Mouse (Mus musculus) c-Kit-negative CD71-positive TER-119-positive erythroid progenitor cells, embryonic 14.5 days (primary cell): ENCODE results near the gene Btn1a1.
A peak's percentile ranks its signal among the peaks of the same experiment; 100 is the strongest.

Experiments used
- DNase-seq: peaks from one replicate; pipeline ENCODE4 v3.0.0-alpha.2; 2013; ENCODE audit warnings: low read depth, low spot score

Btn1a1 gene

GRCm38 (mm10) chr13:23485271-23485670 is 19.6 kb upstream of the Btn1a1 start:
- DNase-seq = no peak

- no peak for DNase-seq
Measured at GRCm38 (mm10) chr13:23483153-23483552, 17.5 kb upstream of the Btn1a1 start.

GRCm38 (mm10) chr13:23475658-23476057 is 10.0 kb upstream of the Btn1a1 start:
- DNase-seq = no peak

GRCm38 (mm10) chr13:23466911-23467310 is 1.2 kb upstream of the Btn1a1 start:
- DNase-seq = peak; percentile 84

- no peak for DNase-seq
Measured at GRCm38 (mm10) chr13:23466306-23466705, 605 bp upstream of the Btn1a1 start.

GRCm38 (mm10) chr13:23464841-23465366 is 797 bp downstream of the Btn1a1 start:
- peak; percentile 42 for DNase-seq

GRCm38 (mm10) chr13:23464224-23464637 is 1.5 kb downstream of the Btn1a1 start:
- DNase-seq = peak; percentile 57

GRCm38 (mm10) chr13:23463381-23464223 is 2.1 kb downstream of the Btn1a1 start:
- DNase-seq = peak; percentile 74

- no peak for DNase-seq
Measured at GRCm38 (mm10) chr13:23462669-23463068, 3.0 kb downstream of the Btn1a1 start.

- DNase-seq = no peak
Measured at GRCm38 (mm10) chr13:23462063-23462462, 3.6 kb downstream of the Btn1a1 start.

- peak; percentile 50 for DNase-seq
Measured at GRCm38 (mm10) chr13:23459264-23459846, 6.3 kb downstream of the Btn1a1 start.

GRCm38 (mm10) chr13:23453926-23454325 is 11.8 kb downstream of the Btn1a1 start:
- DNase-seq = no peak

GRCm38 (mm10) chr13:23453362-23453862 is 12.3 kb downstream of the Btn1a1 start:
- DNase-seq = peak; percentile 83

GRCm38 (mm10) chr13:23450398-23450797 is 15.3 kb downstream of the Btn1a1 start:
- DNase-seq = peak; percentile 89

- peak; percentile 66 for DNase-seq
Measured at GRCm38 (mm10) chr13:23449235-23450095, 16.2 kb downstream of the Btn1a1 start.

- DNase-seq = no peak
Measured at GRCm38 (mm10) chr13:23448758-23449157, 16.9 kb downstream of the Btn1a1 start.

- DNase-seq = peak; percentile 79
Measured at GRCm38 (mm10) chr13:23446498-23446952, 19.2 kb downstream of the Btn1a1 start.

GRCm38 (mm10) chr13:23445561-23446320 is 20.0 kb downstream of the Btn1a1 start:
- DNase-seq = peak; percentile 87

- no peak for DNase-seq
Measured at GRCm38 (mm10) chr13:23445156-23445555, 20.5 kb downstream of the Btn1a1 start.

GRCm38 (mm10) chr13:23444451-23444850 is 21.2 kb downstream of the Btn1a1 start:
- no peak for DNase-seq

GRCm38 (mm10) chr13:23439901-23440300 is 25.8 kb downstream of the Btn1a1 start:
- DNase-seq = no peak
